Mouse (Mus musculus) urinary bladder, postnatal 25 days (tissue): ENCODE measurements around the gene Mink1.
"Not testable (repeated sequence)": the region's sequence is repeated elsewhere in the genome, so short reads cannot be mapped to it uniquely, and the experiment has no call there.

Experiments used
- DNase-seq: peaks from one replicate; pipeline ENCODE4 v3.0.0; 2022; ENCODE audit warnings: low spot score

Mink1 gene

DNA sequence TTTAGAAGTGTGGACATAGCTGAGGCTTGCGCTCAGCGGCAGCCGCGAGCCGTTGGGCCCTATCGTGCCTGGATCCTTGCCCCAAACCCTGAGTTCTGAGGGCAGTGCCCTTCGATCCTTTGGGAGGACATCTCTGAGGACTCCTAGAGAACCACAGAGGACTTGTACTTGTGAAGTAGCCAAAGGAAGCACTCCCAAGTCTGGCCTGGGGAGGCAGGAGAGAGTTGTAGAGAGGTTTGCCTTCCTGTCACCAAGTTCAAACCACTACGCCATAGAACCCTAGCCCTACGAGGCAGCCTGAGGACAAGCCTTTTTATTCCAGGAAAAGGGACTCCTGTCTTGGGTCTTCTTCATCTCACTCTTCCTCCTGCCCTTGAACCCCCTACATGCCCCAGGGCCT, 5.1 kb upstream of the Mink1 start:
- DNase-seq: no peak

- DNase-seq: no peak
Observed at GRCm38 (mm10) chr11:70561937-70562286, 769 bp upstream of the Mink1 start.

DNA sequence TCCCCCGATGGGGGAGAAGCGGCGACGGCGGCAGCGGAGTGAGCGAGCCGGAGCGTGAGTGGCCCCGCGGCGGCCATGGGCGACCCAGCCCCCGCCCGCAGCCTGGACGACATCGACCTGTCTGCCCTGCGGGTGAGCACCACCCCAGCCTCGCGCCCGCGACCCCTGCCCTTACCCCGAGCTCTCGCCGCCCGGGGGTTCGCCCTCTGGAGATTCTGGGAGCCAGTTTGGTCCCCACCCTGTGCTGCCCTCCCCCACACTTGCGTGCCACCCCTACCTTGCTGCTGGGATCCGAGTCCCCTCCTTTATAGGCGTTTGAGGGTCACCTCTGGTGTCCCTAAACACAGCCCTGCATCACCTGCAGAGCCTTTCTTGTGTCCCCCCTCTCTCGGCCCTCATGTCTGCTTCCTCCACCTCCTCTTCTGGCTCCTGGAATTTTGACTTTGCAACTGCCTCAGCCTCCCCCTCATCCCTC, 351 bp downstream of the Mink1 start:
- DNase-seq: no peak

DNA sequence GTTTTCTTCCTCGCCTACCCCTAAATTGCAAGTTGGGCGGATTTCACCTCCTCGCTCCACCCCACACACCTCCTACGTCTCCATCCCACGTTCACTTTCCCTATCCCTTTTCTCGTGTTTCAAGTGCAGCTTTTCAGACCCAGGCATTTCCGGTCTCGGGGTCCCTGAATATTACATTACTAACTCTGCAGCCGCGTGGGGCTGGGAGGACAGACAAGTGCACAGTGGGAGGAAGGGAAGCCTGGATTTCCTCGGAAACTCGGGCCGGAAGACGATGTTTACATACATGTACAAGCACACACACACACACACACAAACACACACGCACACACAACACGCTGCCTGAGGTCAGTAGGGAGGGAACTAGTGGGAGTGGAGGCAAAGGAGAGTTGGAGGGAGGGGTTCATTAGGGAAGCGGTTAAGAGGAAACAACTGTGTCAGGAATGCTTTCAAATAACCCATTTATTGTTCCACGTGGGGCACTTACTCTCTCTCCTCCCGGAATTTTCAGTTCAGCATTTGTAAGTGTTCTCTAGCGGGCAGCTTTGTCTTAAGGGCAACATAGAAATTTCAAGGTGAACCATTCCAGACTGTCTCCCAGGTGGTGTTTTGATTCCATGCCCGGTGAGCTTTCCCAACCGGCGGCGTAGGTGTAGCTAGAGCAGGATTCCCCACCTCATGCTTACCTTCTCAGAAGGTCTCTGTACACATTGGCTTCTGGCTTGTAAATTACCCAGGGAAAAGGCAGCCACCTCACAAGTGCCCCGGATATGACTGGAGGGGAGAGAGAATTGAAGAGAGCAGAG, 992 bp downstream of the Mink1 start:
- DNase-seq: no peak

GRCm38 (mm10) chr11:70564276-70564873, 1.7 kb downstream of the Mink1 start:
- DNase-seq: no peak

- DNase-seq: no peak
Observed at GRCm38 (mm10) chr11:70566586-70566985, 3.9 kb downstream of the Mink1 start.

GRCm38 (mm10) chr11:70570614-70571013, 7.9 kb downstream of the Mink1 start:
- DNase-seq: not testable (repeated sequence)

DNA sequence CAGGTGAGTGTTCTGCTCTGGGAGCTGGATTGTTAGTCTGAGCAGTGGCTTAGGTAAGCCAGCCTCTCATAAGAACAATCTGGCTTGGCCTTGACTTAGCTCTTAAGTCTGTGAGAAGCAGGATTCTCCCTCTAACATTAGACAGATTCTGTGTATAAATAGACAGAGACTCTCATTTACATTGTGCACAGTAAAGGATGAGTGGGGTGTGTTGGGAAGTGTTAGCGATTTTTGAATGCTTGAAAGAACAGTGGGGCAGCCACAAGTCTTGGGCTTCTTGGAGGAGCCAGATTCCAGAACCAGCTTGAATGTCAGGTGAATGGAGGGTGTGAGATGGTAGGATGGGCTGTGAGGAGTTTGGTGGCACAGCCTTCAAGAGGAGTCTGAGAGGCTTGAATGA, 9.0 kb downstream of the Mink1 start:
- no peak for DNase-seq

- DNase-seq: no peak
Observed at GRCm38 (mm10) chr11:70572348-70572902, 9.7 kb downstream of the Mink1 start.

DNA sequence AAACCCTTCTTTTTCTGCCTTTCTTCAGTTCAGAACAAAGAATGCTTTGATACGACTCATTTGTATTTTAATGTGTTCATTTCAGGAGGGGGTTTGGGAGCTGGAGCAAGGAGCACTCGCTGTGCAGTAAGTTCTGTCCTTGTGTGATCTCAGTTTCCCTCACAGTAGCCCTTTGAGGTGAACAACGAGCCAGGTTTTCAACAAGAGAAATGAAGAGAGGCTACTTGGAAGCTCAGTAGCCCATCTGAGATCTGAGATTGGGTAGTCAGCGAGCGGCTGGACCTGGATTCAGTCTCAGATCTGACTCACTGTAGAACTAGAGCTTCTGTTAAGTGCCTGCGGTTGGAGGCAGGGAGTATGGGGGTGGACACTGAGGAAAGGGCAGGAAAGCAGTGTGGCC, 11.2 kb downstream of the Mink1 start:
- no peak for DNase-seq

GRCm38 (mm10) chr11:70577201-70577600, 14.5 kb downstream of the Mink1 start:
- no peak for DNase-seq

- no peak for DNase-seq
Observed at GRCm38 (mm10) chr11:70578962-70579361, 16.3 kb downstream of the Mink1 start.

- no peak for DNase-seq
Observed at GRCm38 (mm10) chr11:70579710-70580357, 17.2 kb downstream of the Mink1 start.

DNA sequence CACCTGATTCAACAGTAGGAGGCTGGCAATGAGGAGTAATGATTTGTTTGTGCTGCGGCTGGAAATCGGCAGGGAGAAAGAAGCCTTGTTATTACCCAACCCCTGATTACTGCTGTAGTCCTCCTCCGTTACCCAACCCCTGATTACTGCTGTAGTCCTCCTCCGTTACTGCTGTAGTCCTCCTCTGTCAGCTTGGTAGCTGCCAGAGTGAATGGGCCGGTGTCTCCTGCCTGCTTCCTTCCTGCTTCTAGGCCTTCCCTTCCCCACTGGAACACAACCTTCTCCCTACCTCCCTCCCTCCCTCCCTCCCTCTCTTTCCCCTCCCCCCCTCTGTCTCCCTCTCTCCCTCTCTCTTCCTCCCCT, 17.7 kb downstream of the Mink1 start:
- no peak for DNase-seq

DNA sequence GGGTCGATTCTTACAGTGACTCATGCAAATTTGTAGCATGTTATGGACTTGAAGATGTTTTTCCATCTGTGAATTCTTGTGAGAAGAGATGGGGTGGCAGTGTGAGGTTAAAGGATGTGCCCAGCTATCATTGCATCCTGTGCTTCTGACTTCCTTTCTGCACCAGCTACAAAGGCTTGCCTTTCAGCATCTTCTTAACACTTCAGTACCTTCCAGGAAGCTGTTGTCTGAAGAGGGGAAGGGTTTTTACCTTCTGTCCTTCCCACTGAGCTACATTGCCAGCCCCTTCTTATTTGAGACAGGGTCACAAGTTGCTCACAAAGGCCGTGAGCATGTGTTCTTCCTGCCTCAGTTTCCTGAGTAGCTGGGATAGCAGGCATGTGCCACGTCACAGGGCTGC, 18.2 kb downstream of the Mink1 start:
- DNase-seq: no peak

DNA sequence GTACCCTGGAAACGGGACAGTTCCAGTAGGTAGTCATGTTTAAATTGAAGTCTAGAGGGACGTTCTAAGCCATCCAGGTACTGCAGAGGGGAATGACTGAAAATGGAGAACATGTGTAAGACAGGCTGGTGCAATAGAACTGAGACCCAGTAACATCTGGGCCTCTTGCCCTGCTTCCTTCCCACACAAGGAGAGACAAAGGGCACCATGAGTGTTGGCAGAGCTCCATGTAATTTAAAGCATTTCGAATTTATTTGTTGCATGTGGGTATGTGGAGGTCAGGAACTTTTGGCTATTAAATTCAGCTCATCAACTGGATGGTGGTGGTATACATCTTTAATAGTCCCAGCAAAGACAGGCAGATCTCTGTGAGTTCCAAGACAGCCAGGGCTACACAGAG, 19.5 kb downstream of the Mink1 start:
- no peak for DNase-seq

- DNase-seq: no peak
Observed at GRCm38 (mm10) chr11:70583022-70583714, 20.5 kb downstream of the Mink1 start.

DNA sequence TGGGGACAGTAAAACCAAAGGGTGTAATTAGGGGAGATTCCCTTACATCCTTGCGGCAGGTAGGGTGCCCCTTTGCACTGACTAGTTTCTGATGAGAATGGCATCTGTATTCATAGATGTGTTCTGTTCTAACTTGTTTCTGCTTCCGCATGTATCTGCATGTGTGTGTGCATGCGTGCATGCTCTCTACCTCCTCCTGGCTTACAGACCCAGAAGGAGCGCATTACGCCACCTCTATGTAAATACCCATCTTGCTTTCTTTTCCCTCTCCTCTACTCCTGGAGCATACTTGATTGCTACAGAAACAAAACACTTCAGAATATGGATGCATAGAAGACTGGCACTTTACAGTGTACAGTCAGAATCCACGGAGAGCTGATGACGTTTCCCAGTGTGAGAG, 21.1 kb downstream of the Mink1 start:
- DNase-seq: no peak

DNA sequence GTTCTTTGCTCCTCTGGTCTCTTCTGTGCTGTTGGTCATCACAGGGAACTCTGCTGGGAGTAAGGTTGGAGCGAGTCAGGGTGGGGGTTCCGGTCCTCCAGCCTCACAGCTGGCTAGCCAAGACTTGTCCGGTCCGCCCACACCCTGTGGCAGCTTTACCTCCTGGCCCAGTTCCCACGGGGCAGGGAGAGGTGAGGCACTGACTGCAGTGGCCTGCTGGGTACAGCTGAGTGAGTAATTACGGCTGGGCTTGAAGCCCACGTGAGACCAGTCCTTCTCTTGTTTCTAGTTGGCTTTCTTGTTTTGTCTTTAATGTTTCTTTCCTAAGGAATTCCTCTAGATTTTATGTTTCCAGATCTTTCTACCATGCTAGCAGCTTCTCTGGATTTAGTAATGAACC, 22.8 kb downstream of the Mink1 start:
- DNase-seq: peak; percentile 66

- no peak for DNase-seq
Observed at GRCm38 (mm10) chr11:70586261-70586660, 23.6 kb downstream of the Mink1 start.

GRCm38 (mm10) chr11:70586954-70587353, 24.3 kb downstream of the Mink1 start:
- no peak for DNase-seq

DNA sequence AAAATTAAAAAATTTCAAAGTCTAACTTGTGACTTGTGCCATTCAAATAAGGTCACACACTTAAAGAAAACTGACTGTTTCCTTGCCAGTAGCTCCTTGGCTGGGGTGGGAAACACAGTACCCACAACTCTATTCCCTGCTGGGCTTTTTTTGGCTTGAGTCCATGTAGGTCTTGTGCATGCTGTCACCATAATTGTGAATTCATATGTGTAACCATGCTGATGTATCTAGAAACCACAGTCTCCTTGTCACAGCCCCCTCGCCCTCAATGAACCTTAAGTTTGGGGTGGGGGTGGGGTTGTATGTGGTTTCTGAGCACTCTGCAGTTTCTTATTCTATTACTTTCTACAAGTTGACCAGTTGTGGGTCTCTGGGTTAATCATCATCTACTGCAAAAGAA, 29.1 kb downstream of the Mink1 start:
- DNase-seq: no peak
